11 mouse cellular contexts compared by ENCODE assay signal in genomic region chr6:140081739-140082138, GRCm38 (mm10). TPM values are rescaled to one million over a fixed set of nuclear protein-coding genes. Genes with fewer than 3 reads are reported as not detected.
DNase-seq lines count a peak whose midpoint lies in the region; ATAC-seq and TF ChIP-seq lines count a peak whose summit lies in the region.
"Had no signal": no experiment of that assay in that cellular context is flagged by ENCODE, and none has a peak within 500 bp of the region (broad histone marks: within the 10 kb centered on the region; RNA-seq: fewer than 3 reads in every experiment).

No protein-coding gene starts in this region.

- H3K4me3 ChIP-seq in thymus, adult 2 months (ENCODE audit: control insufficient read depth, insufficient read depth, low read length): no peak overlapping the region
- no peak overlapping the region for H3K4me3 ChIP-seq in intestine, embryonic 16.5 days (ENCODE audit: low read length)

- no peak for TF ChIP-seq CTCF in thymus, adult 2 months (IDR thresholded peaks at IDR 0.05; ENCODE audit: borderline replicate concordance, control insufficient read depth, extremely low read depth, insufficient read depth, low read length, poor library complexity)

- H3K4me1 ChIP-seq in thymus, adult 2 months (replicated peaks; ENCODE audit: control insufficient read depth, insufficient read depth, low read length): no peaks in the 10 kb centered on the region
- no peaks in the 10 kb centered on the region for H3K4me1 ChIP-seq in intestine, embryonic 16.5 days (ENCODE audit: control insufficient read depth, insufficient read depth, low read length)

- peak; percentile 7 for DNase-seq in kidney, adult 9 months
- DNase-seq in kidney, adult 11 months: no peak
- peak; percentile 28 for DNase-seq in thymus, postnatal 4 days
- no peak for DNase-seq in thymus, adult 2 months
- no peak for DNase-seq in Muller cell, postnatal 12 days (ENCODE audit: inconsistent ontology term)
- no peak for DNase-seq in heart, adult 8-10 months (ENCODE audit: low spot score)
- DNase-seq: adrenal gland, adult 2 months; gastrocnemius, postnatal 14 days had no signal

- TF ChIP-seq POLR2A in thymus, adult 2 months (IDR thresholded peaks at IDR 0.05; ENCODE audit: control insufficient read depth, extremely low read depth, insufficient read depth, low read length, poor library complexity): no peak

- peak; percentile 31; the same call in 1 of the 2 replicates for ATAC-seq in intestine, embryonic 16.5 days

- no peaks in the 10 kb centered on the region for H3K27me3 ChIP-seq in thymus, adult 2 months (ENCODE audit: control insufficient read depth, insufficient read depth, low read length)
- no peaks in the 10 kb centered on the region for H3K27me3 ChIP-seq in intestine, embryonic 16.5 days (replicated peaks; ENCODE audit: control insufficient read depth, insufficient read depth, low read length)

- no peak overlapping the region for H3K27ac ChIP-seq in thymus, adult 2 months (ENCODE audit: control insufficient read depth, insufficient read depth, low read length)
- no peak overlapping the region for H3K27ac ChIP-seq in intestine, embryonic 16.5 days (ENCODE audit: low read length)

- no peaks in the 10 kb centered on the region for H3K36me3 ChIP-seq in thymus, adult 2 months (ENCODE audit: control insufficient read depth, insufficient read depth, low read length)
- H3K36me3 ChIP-seq in intestine, embryonic 16.5 days (ENCODE audit: control insufficient read depth, insufficient read depth, low read length): no peaks in the 10 kb centered on the region

- 74% methylated on average over 3 of the region's 3 CpGs for WGBS in thymus, adult 2 months
- WGBS in intestine, embryonic 16.5 days: 76% methylated on average over 3 of the region's 3 CpGs

- H3K9me3 ChIP-seq in intestine, embryonic 16.5 days (ENCODE audit: control insufficient read depth, low read length): no peaks in the 10 kb centered on the region

- no peak overlapping the region for H3K9ac ChIP-seq in intestine, embryonic 16.5 days (ENCODE audit: low read depth, low read length)

- no peak overlapping the region for H3K4me2 ChIP-seq in intestine, embryonic 16.5 days (ENCODE audit: low read depth, low read length)

RNA-seq across cellular contexts. Expression of gene Plcz1, which starts 40.5 kb away (rescaled TPM):
- 0.05 TPM in 1 of 2 replicates, not detected in the other for polyA plus RNA-seq in thymus, adult 2 months (2012; rRNA removed)
- polyA plus RNA-seq in intestine, embryonic 16.5 days (2015; fragmentation: Nextera tagmentation; extraction: Ambion mirVana): not detected in 2 replicates
- not detected for total RNA-seq in heart, adult 8-10 months (2022)
- total RNA-seq: adrenal gland, adult 2 months; gastrocnemius, postnatal 14 days had no signal
- polyA plus RNA-seq: adrenal gland, adult 2 months; liver, embryonic 16.5 days; spleen, adult 2 months had no signal

RNA-seq across cellular contexts. Expression of gene Capza3, which starts 40.7 kb away (rescaled TPM):
- polyA plus RNA-seq in thymus, adult 2 months (2012; rRNA removed): not detected in 2 replicates
- not detected in 2 replicates for polyA plus RNA-seq in intestine, embryonic 16.5 days (2015; fragmentation: Nextera tagmentation; extraction: Ambion mirVana)
- total RNA-seq in heart, adult 8-10 months (2022): not detected
- total RNA-seq: adrenal gland, adult 2 months; gastrocnemius, postnatal 14 days had no signal
- polyA plus RNA-seq: adrenal gland, adult 2 months; liver, embryonic 16.5 days; spleen, adult 2 months had no signal

Comparison
In these comparisons a context has a peak if more than half of its experiments do, and no peak if none do; other contexts are left out.
1. DNase-seq: peak in kidney, adult 9 months (single experiment) and thymus, postnatal 4 days (single experiment); none in kidney, adult 11 months (single experiment), thymus, adult 2 months (single experiment), Muller cell, postnatal 12 days (single experiment) and heart, adult 8-10 months (single experiment).